Mouse (Mus musculus) G1E (cell line): ENCODE data around the gene Mgll. TPM values are rescaled to one million over a fixed set of nuclear protein-coding genes. Genes with fewer than 3 reads are reported as not detected.
A peak's percentile ranks its signal among the peaks of the same experiment; 100 is the strongest.

ENCODE experiments used
- ATAC-seq: 2 replicates; pipeline ENCODE4 v1.8.0; 2016; ENCODE audit warnings: mild to moderate bottlenecking; ENCODE audit not compliant: insufficient number of reproducible peaks, poor library complexity, low FRiP score, severe bottlenecking; ENCODE audit errors: extremely low read depth
- DNase-seq: peaks from one replicate; pipeline ENCODE4 v3.0.0; 2012; ENCODE audit warnings: low spot score
- H3K27me3 ChIP-seq: 2 replicates; pipeline ENCODE4 v1.6.1; 2012; ENCODE audit warnings: mild to moderate bottlenecking, low read length, inconsistent platforms; ENCODE audit not compliant: insufficient read depth
- H3K36me3 ChIP-seq: replicated peaks from 2 replicates; pipeline ENCODE3; 2012; ENCODE audit warnings: mild to moderate bottlenecking, inconsistent platforms
- H3K4me1 ChIP-seq: 2 replicates; pipeline ENCODE4 v1.6.1; 2012; ENCODE audit warnings: low read depth, low read length, inconsistent platforms, mixed read lengths; ENCODE audit not compliant: insufficient read depth
- H3K4me3 ChIP-seq: 2 replicates; pipeline ENCODE4 v1.5.1; 2012; ENCODE audit warnings: low read depth, mild to moderate bottlenecking, inconsistent platforms, low read length, moderate library complexity, mixed read lengths
- H3K9me3 ChIP-seq: replicated peaks from 2 replicates; pipeline ENCODE4 v1.6.1; 2012; ENCODE audit warnings: inconsistent platforms
- CTCF ChIP-seq: IDR thresholded peaks from 2 replicates; pipeline ENCODE4 v1.5.1; 2012; ENCODE audit warnings: low read depth, low read length, inconsistent platforms, mixed read lengths
- GATA1 ChIP-seq: IDR thresholded peaks from 2 replicates; pipeline ENCODE4 v1.6.1; 2012; ENCODE audit warnings: borderline replicate concordance, low read length, inconsistent platforms, mixed read lengths
- GATA2 ChIP-seq: IDR thresholded peaks from 2 replicates; pipeline ENCODE4 v1.6.1; 2012; ENCODE audit warnings: low read depth, low read length, inconsistent platforms, borderline replicate concordance
- POLR2AphosphoS5 ChIP-seq: IDR thresholded peaks from 2 replicates; pipeline ENCODE4 v1.6.1; 2012; ENCODE audit warnings: low read depth, low read length, inconsistent platforms; ENCODE audit not compliant: insufficient replicate concordance
- TAL1 ChIP-seq: conservative IDR thresholded peaks from 2 replicates; pipeline ENCODE4 v1.6.1; 2012; ENCODE audit warnings: low read depth, low read length, inconsistent platforms, mixed read lengths
- polyA plus RNA-seq: library from polyadenylated mRNA; stranded (reverse); fragments of >175 nt; gene quantifications from 2 replicates; pipeline ENCODE4 v1.2.3, GENCODE M21; 2012
- total RNA-seq, 2 experiments: library from RNA; stranded (forward) in 1 of 2; stranded (reverse) in 1 of 2; fragments of 200-1000 nt in 1 of 2; fragments of >200 nt in 1 of 2; fragmentation: Nextera tagmentation in 1 of 2; gene quantifications; 2 replicates each; pipeline ENCODE4 v1.2.3; 2014 to 2017

The Mgll gene
- 41.5 TPM in 1 of 2 replicates, not detected in the other for total RNA-seq (2014; fragmentation: Nextera tagmentation)
- 0.11 TPM in 1 of 2 replicates, not detected in the other for total RNA-seq (2017)
- 0.02 and 0.03 TPM in 2 replicates for polyA plus RNA-seq

DNA sequence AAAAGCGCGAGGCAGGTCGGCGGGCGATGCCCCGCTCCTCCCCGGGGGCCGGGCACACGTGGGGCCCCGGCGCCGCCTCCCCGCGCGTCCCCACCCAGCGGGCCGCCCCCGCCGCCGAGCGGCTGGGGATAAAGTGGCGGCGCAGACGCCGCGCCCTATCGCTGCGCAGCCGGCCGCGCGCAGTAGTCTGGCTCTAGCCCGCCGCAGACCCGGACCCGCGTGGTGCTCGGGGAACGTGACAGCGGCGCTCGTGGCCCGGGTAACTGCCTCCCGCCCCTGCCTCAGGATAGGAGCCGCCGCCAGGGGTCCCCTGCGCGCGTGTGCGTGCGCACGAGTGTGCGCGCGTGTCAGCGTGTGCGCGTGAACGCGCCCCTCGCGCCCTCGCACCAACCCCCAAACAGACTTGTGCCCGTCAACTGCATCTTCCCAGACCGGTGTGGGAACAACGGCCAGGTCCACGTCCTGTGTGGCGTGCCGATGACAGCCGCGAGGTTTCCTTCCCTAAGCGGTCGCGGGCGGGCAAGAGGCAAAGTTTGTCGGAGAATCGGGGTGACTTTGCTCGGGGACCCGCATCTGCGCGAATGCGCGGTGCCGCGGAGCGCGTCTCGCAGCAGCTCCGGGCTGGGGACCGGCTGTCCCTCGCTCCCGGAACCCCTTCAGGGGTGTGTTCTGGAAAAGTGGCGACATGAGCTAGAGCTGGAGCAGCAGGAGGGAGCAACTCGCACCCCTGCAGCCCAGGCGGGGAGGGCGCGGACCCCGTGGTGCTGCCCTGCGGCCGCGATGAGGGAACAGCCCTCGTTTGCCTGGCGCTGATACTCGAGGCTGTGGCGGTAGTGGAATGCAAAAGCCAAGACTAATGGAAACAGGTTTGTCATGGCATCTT lies at the start of gene Mgll:
TSS of gene Mgll (plus strand) at position 100 of the 883 bp plus-strand sequence.
- peaks cover 10% of the 10 kb centered on the region; the same call in 1 of the 2 replicates for H3K4me1 ChIP-seq
- ATAC-seq (no peak), DNase-seq (peak; percentile 8)
- peaks cover 41% of the 10 kb centered on the region for H3K27me3 ChIP-seq
- TF ChIP-seq POLR2AphosphoS5 (no peak), GATA2 (no peak), TAL1 (no peak), CTCF (no peak), GATA1 (no peak)
- no peaks in the 10 kb centered on the region for H3K36me3 ChIP-seq
- peaks cover 4% of the 10 kb centered on the region for H3K9me3 ChIP-seq
- peak within 1 kb of the TSS; percentile 68 for H3K4me3 ChIP-seq

DNA sequence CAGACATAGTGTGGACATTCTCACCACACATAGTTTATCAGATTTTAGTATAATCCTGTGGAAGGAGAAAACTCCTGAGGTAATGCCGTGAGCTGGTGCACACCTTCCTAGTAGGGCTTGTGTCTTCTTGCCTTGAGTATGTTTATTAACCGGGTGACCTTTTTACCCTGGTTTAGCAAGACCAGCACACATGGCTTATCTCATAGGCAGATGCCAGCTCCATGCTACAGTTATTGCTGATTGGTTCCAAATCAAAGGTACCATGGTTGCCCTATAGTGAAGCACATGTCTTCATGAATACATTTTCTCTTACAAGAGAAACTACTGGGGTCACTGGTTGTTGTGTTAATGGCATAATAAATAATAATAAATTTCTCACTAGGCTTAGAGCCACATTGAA lies 48.4 kb upstream of the Mgll start:
- TF ChIP-seq GATA2 (no peak), GATA1 (no peak), POLR2AphosphoS5 (no peak), TAL1 (no peak), CTCF (no peak)
- no peaks in the 10 kb centered on the region for H3K4me1 ChIP-seq
- DNase-seq (no peak), ATAC-seq (no peak)
- no peaks in the 10 kb centered on the region; the same call in 1 of the 2 replicates for H3K27me3 ChIP-seq
- no peak overlapping the region for H3K4me3 ChIP-seq
- no peaks in the 10 kb centered on the region for H3K36me3 ChIP-seq
- no peaks in the 10 kb centered on the region for H3K9me3 ChIP-seq

DNA sequence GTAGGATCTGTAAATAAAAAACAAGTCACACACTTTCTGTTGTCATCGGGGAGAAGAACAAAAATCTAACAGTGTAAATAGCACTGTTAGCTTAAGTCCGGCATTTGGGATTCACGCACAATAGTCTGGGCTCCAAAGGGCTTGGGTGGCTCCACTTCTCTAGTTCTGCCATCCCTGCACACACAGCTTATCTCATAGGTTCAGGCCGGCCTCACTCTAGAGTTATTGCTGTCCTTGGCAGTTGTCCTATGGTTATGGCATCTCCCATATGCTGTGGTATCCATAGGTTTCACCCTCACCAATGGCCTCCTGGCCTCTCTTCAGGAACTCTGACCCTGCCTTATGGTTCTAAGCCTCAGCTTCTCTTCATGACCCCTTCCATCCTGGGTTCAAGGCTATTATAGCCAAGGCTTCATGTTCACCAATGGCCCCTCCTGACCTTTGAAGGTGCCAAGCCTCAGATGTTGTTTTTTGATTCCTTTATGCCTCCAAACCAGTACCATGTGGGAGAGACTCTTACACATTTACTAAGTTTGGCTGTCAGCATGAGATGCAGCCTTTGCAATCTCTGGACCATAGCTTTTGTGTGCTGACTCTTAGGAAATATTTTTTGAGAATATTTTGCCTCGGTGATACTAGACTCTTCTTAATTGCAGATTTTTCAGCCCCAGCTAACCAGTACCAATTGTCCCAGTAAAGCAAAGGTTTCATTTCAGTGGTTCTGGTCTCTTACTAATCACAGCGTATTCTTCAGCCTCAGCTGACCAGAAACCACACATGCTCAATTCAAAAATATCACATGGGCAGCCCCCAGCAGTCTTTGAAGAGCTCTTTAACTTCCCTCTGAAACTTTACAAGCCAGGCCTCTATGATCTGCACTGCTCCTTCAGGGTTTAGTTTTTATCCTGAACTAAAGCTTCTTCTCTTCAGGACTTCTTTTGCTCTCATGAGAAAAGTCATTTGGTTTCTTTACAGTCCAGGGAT lies 47.2 kb upstream of the Mgll start:
- Histone ChIP-seq H3K27me3 (peaks cover 3% of the 10 kb centered on the region), H3K4me1 (no peaks in the 10 kb centered on the region), H3K4me3 (no peak overlapping the region), H3K9me3 (no peaks in the 10 kb centered on the region), H3K36me3 (no peaks in the 10 kb centered on the region)
- DNase-seq (no peak), ATAC-seq (no peak)
- TF ChIP-seq POLR2AphosphoS5 (no peak), GATA2 (no peak), CTCF (no peak), GATA1 (no peak), TAL1 (no peak)

DNA sequence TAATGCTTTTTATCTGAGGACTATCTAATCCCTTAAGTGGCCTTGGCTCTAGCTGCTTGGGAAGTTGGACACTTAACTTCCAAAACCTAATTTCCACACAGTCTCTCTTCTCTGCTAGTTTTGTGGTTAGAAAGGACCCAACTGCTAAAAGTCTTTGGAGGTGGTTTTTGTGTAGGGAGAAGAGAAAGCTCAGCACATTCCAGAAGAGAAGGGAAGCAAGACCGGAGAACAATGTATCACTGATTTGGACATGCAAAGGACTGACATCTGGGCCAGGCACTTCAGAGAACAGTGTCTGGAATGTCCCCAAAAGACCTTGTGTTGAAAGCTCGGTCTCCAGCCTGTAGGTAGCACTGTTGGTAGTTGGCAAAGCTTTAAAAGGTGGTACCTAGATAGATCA lies 46.5 kb upstream of the Mgll start:
- DNase-seq: no peak
- no peaks in the 10 kb centered on the region for H3K9me3 ChIP-seq

GRCm38 (mm10) chr6:88681026-88681425 lies 43.2 kb upstream of the Mgll start:
- Histone ChIP-seq H3K4me1 (no peaks in the 10 kb centered on the region), H3K9me3 (no peaks in the 10 kb centered on the region), H3K36me3 (no peaks in the 10 kb centered on the region), H3K27me3 (peaks cover 8% of the 10 kb centered on the region), H3K4me3 (no peak overlapping the region)
- TF ChIP-seq POLR2AphosphoS5: no peak
- TF ChIP-seq GATA1: no peak
- no peak for TF ChIP-seq CTCF
- TF ChIP-seq GATA2: no peak
- TF ChIP-seq TAL1: no peak
- ATAC-seq (no peak), DNase-seq (no peak)

More for the DNA sequence above, 46.5 kb upstream of the Mgll start:
- TF ChIP-seq TAL1: no peak
- TF ChIP-seq GATA2: no peak
- no peak for TF ChIP-seq GATA1
- TF ChIP-seq CTCF: no peak
- no peak for TF ChIP-seq POLR2AphosphoS5
- no peaks in the 10 kb centered on the region for H3K36me3 ChIP-seq
- ATAC-seq: no peak
- H3K27me3 ChIP-seq: peaks cover 6% of the 10 kb centered on the region
- H3K4me1 ChIP-seq: no peaks in the 10 kb centered on the region
- no peak overlapping the region for H3K4me3 ChIP-seq
